Mouse (Mus musculus) olfactory bulb, adult 2 months (tissue): ENCODE measurements around the gene Trio.
A peak's percentile ranks its signal among the peaks of the same experiment; 100 is the strongest.

Source experiments
- CTCF ChIP-seq: fragments of 200-500 bp; IDR thresholded peaks from 2 replicates; pipeline ENCODE4 v1.5.1; 2012; ENCODE audit warnings: low read depth, mild to moderate bottlenecking, low read length, moderate library complexity; ENCODE audit not compliant: insufficient read depth
- POLR2A ChIP-seq: fragments of 200-500 bp; IDR thresholded peaks from 2 replicates; pipeline ENCODE4 v1.6.1; 2012; ENCODE audit warnings: mild to moderate bottlenecking, low read depth, low read length, moderate library complexity; ENCODE audit not compliant: insufficient read depth

- TF ChIP-seq CTCF (no peak), POLR2A (peak; percentile 16; the same call in 1 of the 2 replicates)
Observed at GRCm38 (mm10) chr15:28025447-28026166, at the start of gene Trio.
